Mouse (Mus musculus) ZHBTc4 (cell line): Measurements from ENCODE around the gene Itgae.

Experiments
- DNase-seq: peaks from one replicate; pipeline ENCODE4 v3.0.0-alpha.2; 2011; ENCODE audit warnings: low read depth, low spot score

The Itgae gene

GRCm38 (mm10) chr11:73146975-73147365 is 56.6 kb downstream of the Itgae start:
- peak; percentile 56 for DNase-seq

DNA sequence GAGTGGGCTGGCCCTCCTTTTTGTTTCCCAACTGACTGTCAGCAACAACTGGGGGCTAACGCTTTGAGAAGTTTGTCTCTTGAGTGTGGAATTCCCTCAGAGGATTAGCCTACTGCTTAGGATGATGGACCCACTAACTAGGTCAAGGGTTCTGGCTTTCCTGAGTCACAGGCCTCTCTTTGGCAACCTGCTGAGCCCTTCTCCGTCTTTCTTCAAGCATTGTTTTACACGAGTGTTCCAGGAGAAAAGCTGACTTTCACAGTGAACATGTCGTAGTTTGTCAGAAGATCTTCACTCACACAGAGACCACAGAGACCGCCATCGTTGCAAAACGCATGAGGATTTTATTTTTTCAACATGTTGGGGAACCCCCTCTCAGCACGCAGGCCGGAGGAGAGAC is 57.8 kb downstream of the Itgae start:
- DNase-seq, result no peak

GRCm38 (mm10) chr11:73155071-73155470 is 64.7 kb downstream of the Itgae start:
- no peak for DNase-seq

- peak; percentile 83 for DNase-seq
Measured at GRCm38 (mm10) chr11:73159957-73160810, 69.8 kb downstream of the Itgae start, which contains the start of gene P2rx5. TSS of gene P2rx5 (plus strand) at chr11:73160421.

DNA sequence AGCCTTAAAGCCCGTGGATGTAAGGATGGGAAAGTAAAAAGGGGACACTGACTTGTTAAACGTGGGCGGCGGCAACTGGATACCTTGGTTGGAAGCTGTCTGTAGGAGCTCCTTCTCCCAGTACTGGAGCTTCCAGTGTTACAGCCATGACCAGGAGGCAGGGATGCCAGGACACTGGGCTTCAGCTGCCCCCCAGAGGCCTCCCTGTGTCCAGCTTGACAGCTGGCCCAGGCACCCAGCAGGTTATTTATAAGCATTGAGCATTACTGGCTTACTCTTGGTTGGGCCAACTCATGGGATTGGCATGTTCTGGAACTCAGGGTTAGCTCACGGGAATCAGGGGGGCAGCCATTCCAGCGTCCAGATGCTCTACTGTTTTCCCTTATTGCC is 70.4 kb downstream of the Itgae start:
- no peak for DNase-seq

GRCm38 (mm10) chr11:73161616-73162015 is 71.2 kb downstream of the Itgae start:
- DNase-seq, result no peak

DNA sequence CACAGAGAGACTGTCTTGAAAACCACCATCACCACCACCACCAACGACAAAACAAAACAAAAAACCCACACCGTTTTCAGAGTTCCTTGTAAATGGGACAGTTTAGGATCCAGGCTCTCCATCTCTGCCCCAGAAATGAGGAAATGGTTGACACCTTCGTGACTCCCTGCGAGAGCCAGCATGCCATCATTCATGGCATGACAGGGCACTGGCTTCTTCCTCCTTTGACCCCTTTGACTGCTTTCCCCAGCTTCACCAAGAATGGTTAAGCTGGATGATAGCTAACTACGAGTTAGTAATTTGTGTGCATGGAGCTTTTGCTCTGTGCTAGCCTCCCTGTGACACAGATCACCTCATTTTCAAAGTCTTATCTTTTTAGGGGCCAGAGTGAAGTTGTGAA is 71.9 kb downstream of the Itgae start:
- no peak for DNase-seq

- DNase-seq, result no peak
Measured at GRCm38 (mm10) chr11:73168071-73168470, 77.7 kb downstream of the Itgae start.

DNA sequence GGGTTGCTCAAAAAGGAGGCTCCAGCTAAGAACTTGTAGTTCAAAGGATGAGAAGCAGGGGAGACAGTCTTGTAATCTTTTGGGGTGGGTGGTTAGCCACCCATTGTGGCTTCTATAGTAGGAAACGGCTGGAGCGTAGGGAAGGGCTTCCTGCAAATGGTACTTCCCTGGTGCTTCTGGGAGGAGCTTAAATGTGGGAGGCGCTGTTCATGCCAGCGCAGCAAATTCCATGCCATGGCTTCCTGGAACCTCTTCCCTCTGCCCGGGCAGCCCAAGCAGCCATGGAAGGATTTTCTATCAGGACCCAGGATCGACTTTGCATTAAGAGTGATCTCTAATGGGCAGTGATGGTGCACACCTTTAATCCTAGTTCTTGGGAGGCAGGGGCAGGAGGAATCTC is 78.2 kb downstream of the Itgae start:
- DNase-seq, result peak; percentile 65

DNA sequence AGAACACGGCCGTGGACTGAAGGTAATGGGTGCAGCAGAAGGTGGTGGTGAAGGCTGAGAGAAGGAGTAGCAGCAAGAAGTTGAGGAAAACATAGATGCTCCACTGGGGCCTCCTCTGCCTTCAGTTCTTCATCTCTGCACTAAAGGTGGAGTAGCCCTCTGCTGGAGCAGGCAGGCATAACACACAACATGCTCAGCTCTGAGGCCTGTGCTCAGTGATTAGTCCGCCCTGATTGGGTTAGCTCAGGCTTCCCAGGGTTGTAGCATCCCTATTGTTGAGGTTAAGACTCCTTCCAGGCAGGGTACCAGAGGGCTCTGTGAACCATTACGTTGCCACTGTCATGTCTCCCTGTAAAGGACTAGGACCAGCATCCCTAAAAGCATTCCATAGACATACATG is 78.8 kb downstream of the Itgae start:
- peak; percentile 91 for DNase-seq

- no peak for DNase-seq
Measured at GRCm38 (mm10) chr11:73172186-73172585, 81.8 kb downstream of the Itgae start.

- peak; percentile 34 for DNase-seq
Measured at GRCm38 (mm10) chr11:73175612-73176011, 85.2 kb downstream of the Itgae start.

- no peak for DNase-seq
Measured at GRCm38 (mm10) chr11:73176186-73176585, 85.8 kb downstream of the Itgae start.

- peak; percentile 99 for DNase-seq
Measured at GRCm38 (mm10) chr11:73176608-73177508, 86.5 kb downstream of the Itgae start, which contains the start of the genes Emc6 and Tax1bp3. TSS of gene Emc6 (minus strand) at chr11:73177037. TSS of gene Tax1bp3 (plus strand) at chr11:73177083.

GRCm38 (mm10) chr11:73177509-73177875 is 87.1 kb downstream of the Itgae start:
- peak; percentile 76 for DNase-seq

DNA sequence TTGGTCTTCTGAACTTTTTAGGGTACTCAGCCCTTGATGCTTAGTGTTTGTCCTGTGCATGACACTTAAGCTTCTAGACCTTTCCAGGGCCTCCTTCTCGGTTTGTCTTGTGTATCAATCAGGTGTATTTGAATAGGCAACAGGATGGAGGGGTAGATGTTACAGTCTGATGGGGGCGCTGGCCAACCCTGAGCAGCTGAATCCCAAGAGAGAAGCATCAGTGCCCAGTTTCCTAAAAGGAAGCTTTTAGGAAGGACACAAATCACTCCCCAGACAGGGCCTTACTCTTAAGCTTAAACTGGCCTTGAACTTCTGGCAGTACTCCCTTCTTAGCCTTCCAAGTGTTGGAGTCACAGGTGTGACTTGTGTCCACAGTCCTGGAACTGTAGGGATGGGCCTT is 87.5 kb downstream of the Itgae start:
- DNase-seq, result no peak

GRCm38 (mm10) chr11:73185872-73186615 is 95.7 kb downstream of the Itgae start:
- DNase-seq, result no peak

DNA sequence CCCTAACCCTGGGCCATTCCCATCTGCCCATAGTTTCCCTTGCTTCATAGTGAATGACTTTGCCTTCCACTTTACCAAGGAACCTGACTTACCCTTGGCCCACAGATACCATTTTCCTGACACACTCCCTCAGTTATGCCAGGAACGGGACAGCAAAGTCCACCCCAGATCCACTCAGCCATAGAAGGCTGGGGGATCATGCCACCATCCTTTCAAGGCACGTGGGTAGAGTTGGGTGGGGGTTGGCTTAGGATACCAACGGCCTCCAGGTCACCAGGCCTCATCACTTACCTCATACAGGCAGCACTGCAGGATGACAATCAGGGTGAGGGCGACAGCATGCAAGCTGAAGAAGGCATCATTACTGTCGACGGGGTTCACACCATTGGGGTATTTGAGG is 96.8 kb downstream of the Itgae start:
- DNase-seq, result no peak

- DNase-seq, result no peak
Measured at GRCm38 (mm10) chr11:73193047-73193446, 102.7 kb downstream of the Itgae start.

GRCm38 (mm10) chr11:73194444-73194843 is 104.1 kb downstream of the Itgae start:
- no peak for DNase-seq
